Mouse (Mus musculus) cortical plate, adult 2 months (tissue): ENCODE measurements around the gene Kndc1.

Experiments
- CTCF ChIP-seq: fragments of 200-500 bp; IDR thresholded peaks from 2 replicates; pipeline ENCODE4 v1.5.1; 2011; ENCODE audit warnings: mild to moderate bottlenecking, control low read depth, low read length; ENCODE audit not compliant: insufficient read depth; ENCODE audit errors: extremely low read depth
- POLR2A ChIP-seq: fragments of 200-500 bp; IDR thresholded peaks from 2 replicates; pipeline ENCODE4 v1.6.1; 2011; ENCODE audit warnings: mild to moderate bottlenecking, low read length, control low read depth; ENCODE audit not compliant: insufficient read depth; ENCODE audit errors: extremely low read depth

DNA sequence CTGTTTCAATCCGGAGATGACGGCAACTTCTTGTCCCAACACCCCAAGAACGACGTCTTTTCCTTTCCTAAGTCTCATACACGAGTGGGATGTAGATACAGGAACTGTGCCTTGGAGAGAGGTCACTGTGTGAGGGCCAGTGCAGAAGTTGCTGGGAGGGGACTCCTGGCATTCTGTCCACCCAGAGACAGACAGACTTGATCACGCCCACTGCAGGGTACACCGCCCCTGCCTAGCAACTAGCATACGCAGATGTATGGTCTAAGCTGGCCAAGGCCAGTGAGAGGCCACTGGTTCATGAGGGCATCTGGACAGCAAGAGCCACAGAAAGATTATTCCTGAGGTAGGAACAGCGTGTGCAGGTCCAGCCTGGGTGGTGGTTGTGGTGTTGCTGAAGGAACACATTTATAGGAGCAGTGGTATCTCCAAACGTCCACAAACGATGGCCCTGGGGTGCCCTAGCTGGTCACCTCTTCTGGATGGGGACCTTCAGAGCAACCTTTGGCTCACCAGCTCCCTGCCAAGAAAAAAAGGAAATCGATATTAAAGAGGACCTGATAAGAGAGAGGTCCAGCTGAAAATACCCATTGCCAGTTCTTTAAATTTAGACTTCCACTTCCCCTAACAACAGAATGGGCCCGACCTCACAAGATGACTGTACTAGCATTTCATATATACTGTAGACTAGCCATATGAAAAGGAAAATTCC lies 84.7 kb downstream of the Kndc1 start:
- TF ChIP-seq CTCF = no peak
- no peak for TF ChIP-seq POLR2A
